Mouse (Mus musculus): ENCODE data around the gene Chrna10.
A peak's percentile ranks its signal among the peaks of the same experiment; 100 is the strongest.

Chrna10 gene

GRCm38 (mm10) chr7:102082816-102083215 is 33.8 kb downstream of the Chrna10 start, which contains the start of gene Trpc2:
TSS of gene Trpc2 (plus strand) at chr7:102083116.
- DNase-seq (ENCODE audit: inconsistent age in 2 of 2, low spot score in 1 of 2): no peak

GRCm38 (mm10) chr7:102081784-102082183 is 34.8 kb downstream of the Chrna10 start:
- no peak for DNase-seq (ENCODE audit: inconsistent age in 2 of 2, low spot score in 1 of 2)

DNA sequence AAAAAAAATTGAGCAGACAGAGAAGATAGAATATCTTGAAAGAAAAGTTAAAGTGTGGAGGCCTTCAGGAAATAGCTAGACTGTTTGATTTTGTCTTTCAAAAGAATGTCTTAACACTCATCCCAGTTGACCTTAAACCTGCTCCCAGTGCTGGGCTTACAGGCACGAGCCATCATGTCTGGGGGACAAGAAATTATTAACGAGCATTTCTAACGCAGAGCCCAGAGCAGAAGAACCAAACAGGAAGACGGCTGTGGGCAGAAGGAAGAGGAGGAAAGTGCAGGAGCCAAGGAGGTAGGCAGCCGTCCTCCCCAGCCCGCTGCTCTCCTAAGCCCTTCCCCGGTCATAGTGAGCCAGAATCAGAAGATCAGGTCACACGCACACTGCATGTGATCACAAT is 36.3 kb downstream of the Chrna10 start:
- no peak for DNase-seq (ENCODE audit: inconsistent age in 2 of 2, low spot score in 1 of 2)

GRCm38 (mm10) chr7:102078517-102078916 is 38.1 kb downstream of the Chrna10 start:
- DNase-seq (ENCODE audit: inconsistent age in 2 of 2, low spot score in 1 of 2): peak in 1 of 2 experiments; percentile 73

- peak in 1 of 2 experiments; percentile 66 for DNase-seq (ENCODE audit: inconsistent age in 2 of 2, low spot score in 1 of 2)
Observed at GRCm38 (mm10) chr7:102076714-102077296, 39.8 kb downstream of the Chrna10 start.

DNA sequence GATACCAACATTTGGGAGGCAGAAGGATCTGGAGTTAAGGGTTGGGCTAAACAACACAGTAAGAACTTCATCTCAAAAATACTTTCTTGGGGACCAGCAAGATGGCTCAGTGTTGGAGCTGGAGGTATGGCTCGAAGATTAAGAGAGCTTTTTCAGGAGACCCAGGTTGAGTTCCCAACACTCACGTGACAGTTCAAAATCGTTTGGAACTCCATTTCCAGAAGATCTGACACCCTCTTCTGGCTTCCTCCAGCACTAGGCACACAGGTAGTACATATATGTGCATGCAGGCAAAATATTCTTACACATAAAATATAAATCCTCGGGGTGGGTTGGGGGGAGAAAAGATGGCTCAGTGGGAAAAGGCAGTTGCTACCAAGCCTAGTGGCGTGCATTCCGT is 50.3 kb downstream of the Chrna10 start:
- DNase-seq (ENCODE audit: inconsistent age in 2 of 2, low spot score in 1 of 2): no peak

- DNase-seq (ENCODE audit: inconsistent age in 2 of 2, low spot score in 1 of 2): peak; percentile 94 to 98
Observed at GRCm38 (mm10) chr7:102065046-102065891, 51.4 kb downstream of the Chrna10 start, which contains the start of the genes Rnf121, Xndc1 and Xntrpc. TSS of gene Rnf121 (minus strand) at chr7:102065469. TSS of gene Xndc1 (plus strand) at chr7:102065511. TSS of gene Xntrpc (plus strand) at chr7:102065713.

DNA sequence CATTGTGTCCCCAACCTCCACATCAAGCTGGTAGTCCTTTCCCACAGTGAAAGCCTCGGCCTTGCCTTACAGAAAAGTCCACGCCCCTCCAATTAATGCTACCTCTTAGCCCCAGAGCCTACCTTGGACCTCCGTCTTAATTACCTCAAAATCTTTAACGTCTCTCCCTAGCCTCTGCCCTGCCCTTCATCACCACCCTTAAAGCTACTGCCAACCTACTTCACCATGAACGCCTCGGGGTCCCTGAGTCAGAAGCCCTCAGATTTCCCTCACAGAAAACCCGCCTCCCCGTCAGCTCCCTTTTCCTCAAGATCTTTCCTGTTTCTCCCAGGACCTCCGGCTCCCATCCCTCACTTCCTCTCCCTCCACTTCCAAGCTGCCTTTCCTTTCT is 52.0 kb downstream of the Chrna10 start:
- DNase-seq (ENCODE audit: inconsistent age in 2 of 2, low spot score in 1 of 2): no peak

DNA sequence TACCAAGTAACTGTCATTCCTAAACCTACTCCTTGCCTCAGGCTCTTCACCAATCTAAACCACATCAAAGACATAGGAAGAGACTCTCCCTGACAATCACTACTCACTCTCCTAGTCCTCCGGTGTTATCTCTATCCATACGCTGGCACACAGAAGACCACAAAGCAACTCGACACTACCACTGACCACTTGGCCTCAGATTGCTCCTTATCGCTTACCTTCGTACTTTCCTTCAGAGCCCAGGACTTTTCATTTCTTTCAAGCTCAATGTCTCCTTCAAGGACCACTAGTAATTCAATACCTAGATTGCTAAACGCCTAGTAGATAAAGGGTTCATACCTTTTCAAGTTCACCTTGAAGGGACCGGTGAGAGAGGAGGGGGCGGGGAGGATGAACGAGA is 52.7 kb downstream of the Chrna10 start:
- no peak for DNase-seq (ENCODE audit: inconsistent age in 2 of 2, low spot score in 1 of 2)

- no peak for DNase-seq (ENCODE audit: inconsistent age in 2 of 2, low spot score in 1 of 2)
Observed at GRCm38 (mm10) chr7:102062203-102062602, 54.4 kb downstream of the Chrna10 start.

GRCm38 (mm10) chr7:102061353-102061752 is 55.3 kb downstream of the Chrna10 start:
- DNase-seq (ENCODE audit: inconsistent age in 2 of 2, low spot score in 1 of 2): no peak
